Mouse (Mus musculus): ENCODE data around the gene Trmu. TPM values are rescaled to one million over a fixed set of nuclear protein-coding genes. Genes with fewer than 3 reads are reported as not detected.

Gene Trmu
- total RNA-seq, 2 experiments from 2014 or later: 29.1 to 38.0 TPM

GRCm38 (mm10) chr15:85893871-85894270 lies 14.8 kb downstream of the Trmu start:
- DNase-seq (ENCODE audit: low spot score in 2 of 2): no peak

- DNase-seq (ENCODE audit: low spot score in 2 of 2): peak; percentile 66 to 78
Observed at GRCm38 (mm10) chr15:85896284-85896683, 17.2 kb downstream of the Trmu start.

GRCm38 (mm10) chr15:85897113-85897512 lies 18.0 kb downstream of the Trmu start:
- no peak for DNase-seq (ENCODE audit: low spot score in 2 of 2)

GRCm38 (mm10) chr15:85899396-85899795 lies 20.3 kb downstream of the Trmu start:
- DNase-seq (ENCODE audit: low spot score in 2 of 2): no peak

- DNase-seq (ENCODE audit: low spot score in 2 of 2): no peak
Observed at GRCm38 (mm10) chr15:85900318-85900717, 21.2 kb downstream of the Trmu start.

- no peak for DNase-seq (ENCODE audit: low spot score in 2 of 2)
Observed at GRCm38 (mm10) chr15:85900801-85901200, 21.7 kb downstream of the Trmu start.

GRCm38 (mm10) chr15:85902505-85902904 lies 23.4 kb downstream of the Trmu start:
- DNase-seq (ENCODE audit: low spot score in 2 of 2): no peak

GRCm38 (mm10) chr15:85903826-85904225 lies 24.7 kb downstream of the Trmu start:
- DNase-seq (ENCODE audit: low spot score in 2 of 2): no peak

GRCm38 (mm10) chr15:85908660-85909491 lies 29.8 kb downstream of the Trmu start:
- DNase-seq (ENCODE audit: low spot score in 2 of 2): no peak

- no peak for DNase-seq (ENCODE audit: low spot score in 2 of 2)
Observed at GRCm38 (mm10) chr15:85909492-85909829, 30.3 kb downstream of the Trmu start.

- no peak for DNase-seq (ENCODE audit: low spot score in 2 of 2)
Observed at GRCm38 (mm10) chr15:85909931-85910330, 30.8 kb downstream of the Trmu start.

- peak in 1 of 2 experiments; percentile 41 for DNase-seq (ENCODE audit: low spot score in 2 of 2)
Observed at GRCm38 (mm10) chr15:85913605-85914004, 34.5 kb downstream of the Trmu start.

- DNase-seq (ENCODE audit: low spot score in 2 of 2): no peak
Observed at GRCm38 (mm10) chr15:85919191-85919891, 40.2 kb downstream of the Trmu start.

GRCm38 (mm10) chr15:85919892-85920248 lies 40.8 kb downstream of the Trmu start:
- DNase-seq (ENCODE audit: low spot score in 2 of 2): no peak

GRCm38 (mm10) chr15:85921855-85922254 lies 42.7 kb downstream of the Trmu start:
- DNase-seq (ENCODE audit: low spot score in 2 of 2): no peak

- no peak for DNase-seq (ENCODE audit: low spot score in 2 of 2)
Observed at GRCm38 (mm10) chr15:85928161-85928560, 49.0 kb downstream of the Trmu start.

GRCm38 (mm10) chr15:85935627-85936049 lies 56.5 kb downstream of the Trmu start:
- no peak for DNase-seq (ENCODE audit: low spot score in 2 of 2)

Other genes starting within 250 kb of the Trmu start
- 1 to 10 TPM; 2.9 to 3.4 TPM for gene Ppara, start 144.3 kb upstream of the Trmu start, total RNA-seq (2021)
- gene Cdpf1, start 67.6 kb upstream of the Trmu start, total RNA-seq (2021): 10 to 100 TPM; 16.5 to 20.0 TPM
- gene Pkdrej, start 57.6 kb upstream of the Trmu start, total RNA-seq (2021): under 1 TPM; 0.62 to 0.63 TPM
- gene Ttc38, start 47.0 kb upstream of the Trmu start, total RNA-seq (2021): 1 to 10 TPM; 5.0 to 6.7 TPM
- under 1 TPM; 0.30 to 0.35 TPM for gene Gtse1, start 19.6 kb upstream of the Trmu start, total RNA-seq (2021)
- gene Celsr1, start 154.5 kb downstream of the Trmu start, total RNA-seq (2021): 1 to 10 TPM; 5.6 to 6.3 TPM
- 10 to 100 TPM; 30.7 to 34.5 TPM for gene Gramd4, start 178.4 kb downstream of the Trmu start, total RNA-seq (2021)